Mouse (Mus musculus): ENCODE measurements around the gene Tbrg4.

Tbrg4 gene

DNA sequence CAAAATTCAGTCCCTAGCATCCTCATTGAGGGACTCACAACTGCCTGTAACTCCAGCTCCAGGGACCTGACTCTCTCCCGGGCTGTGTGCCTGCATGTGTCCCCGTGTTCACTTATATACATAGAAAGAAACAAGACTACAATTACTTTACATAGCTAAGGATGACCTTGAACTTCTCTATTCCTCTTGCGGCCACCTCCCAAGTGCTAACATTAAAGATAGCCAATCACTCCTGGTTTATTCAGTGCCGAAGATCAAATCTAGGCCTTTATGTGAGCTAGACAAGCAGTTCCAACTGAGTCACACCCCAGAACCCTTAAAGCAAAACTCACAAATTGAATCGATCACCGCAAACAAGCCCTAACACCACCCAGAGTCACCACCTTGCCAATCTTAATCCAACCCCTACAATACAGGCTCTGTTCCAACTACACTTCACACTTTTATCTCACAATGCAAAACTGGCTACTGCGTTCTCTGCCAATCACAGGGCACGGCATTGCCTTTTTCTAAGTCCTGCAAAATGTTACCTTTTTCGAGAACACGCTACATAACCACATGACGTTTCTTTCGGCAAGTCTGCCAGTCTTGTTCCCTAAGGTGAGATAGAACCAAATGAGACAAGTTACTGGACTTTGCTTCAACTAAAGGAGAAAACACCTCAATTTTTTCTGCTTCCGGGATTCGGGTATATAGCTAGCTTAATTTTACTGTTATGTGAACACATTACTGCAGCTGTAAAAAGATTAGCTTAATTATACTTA lies 1.1 kb downstream of the Tbrg4 start:
- peak; percentile 60 for DNase-seq (ENCODE audit: low read depth, low spot score)

DNA sequence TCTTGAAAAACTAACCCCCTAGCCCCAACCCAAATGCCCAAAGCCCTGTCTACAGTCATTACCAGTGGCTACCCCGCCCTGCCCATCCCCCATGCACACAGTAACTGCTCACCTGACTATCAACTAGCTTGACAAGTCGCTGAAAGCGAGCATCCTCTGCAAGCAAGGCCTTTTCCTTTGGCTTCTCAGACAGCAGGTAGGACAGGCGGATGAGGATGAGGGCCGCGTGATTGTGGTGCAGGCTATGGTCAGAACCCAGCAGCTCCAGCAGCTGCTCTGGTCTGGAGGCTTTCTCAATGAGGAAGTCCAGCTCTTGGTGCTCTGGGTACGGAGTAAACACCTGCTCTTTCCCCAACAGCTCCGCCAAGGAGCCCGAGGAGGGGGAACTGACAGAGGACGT lies 2.2 kb downstream of the Tbrg4 start:
- DNase-seq (ENCODE audit: low read depth, low spot score) = peak; percentile 51

DNA sequence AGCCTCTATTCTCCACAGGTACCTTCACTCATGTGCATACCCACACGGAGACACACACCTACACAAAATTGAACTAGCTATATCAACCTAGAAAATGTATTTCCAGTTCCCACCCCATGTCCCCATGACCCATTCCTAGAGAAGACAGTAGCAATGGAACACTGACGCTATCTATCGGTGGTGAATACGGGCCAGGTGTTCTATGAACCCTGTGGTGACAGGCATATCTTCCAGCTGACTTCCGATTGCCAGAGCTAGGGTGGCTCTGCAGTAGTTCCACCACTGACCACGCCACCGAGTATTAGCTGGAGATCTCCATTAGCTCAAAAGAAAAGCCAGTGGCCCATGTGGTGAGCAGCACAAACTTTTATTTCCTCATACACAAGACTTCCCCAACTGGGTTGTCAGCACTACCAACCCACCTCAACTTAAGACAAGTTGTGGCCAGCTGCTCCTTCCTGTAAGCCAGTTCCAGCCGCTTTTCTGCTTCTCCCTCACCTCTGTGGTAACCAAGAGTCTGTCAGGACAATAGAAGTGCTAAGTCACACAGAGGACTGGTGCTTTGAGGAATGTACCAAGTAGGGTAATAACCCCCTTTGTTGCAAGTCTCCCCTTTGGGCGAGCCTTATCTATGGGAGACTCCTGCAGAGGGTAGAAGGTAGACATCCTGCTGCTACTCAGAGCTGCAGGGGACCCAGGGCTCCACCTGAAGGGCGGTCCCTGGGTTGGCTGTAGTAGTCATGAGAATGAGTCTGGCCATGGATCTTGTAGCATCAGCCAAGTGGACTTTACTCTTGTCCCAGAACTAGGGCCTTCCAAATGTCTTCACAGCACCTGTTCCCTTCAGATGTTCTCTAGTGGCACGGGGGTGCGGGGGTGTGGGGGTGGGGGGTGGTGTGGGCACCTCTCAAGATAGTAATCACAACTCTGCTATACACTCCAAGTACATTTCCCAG lies 10.3 kb downstream of the Tbrg4 start:
- peak; percentile 88 for DNase-seq (ENCODE audit: low read depth, low spot score)

GRCm38 (mm10) chr11:6605491-6606399 lies 20.1 kb downstream of the Tbrg4 start, which contains the start of gene Nacad:
Gene Nacad (minus strand): TSS chr11:6606053.
- DNase-seq (ENCODE audit: low read depth, low spot score) = peak; percentile 56

GRCm38 (mm10) chr11:6605021-6605481 lies 20.8 kb downstream of the Tbrg4 start:
- no peak for DNase-seq (ENCODE audit: low read depth, low spot score)

DNA sequence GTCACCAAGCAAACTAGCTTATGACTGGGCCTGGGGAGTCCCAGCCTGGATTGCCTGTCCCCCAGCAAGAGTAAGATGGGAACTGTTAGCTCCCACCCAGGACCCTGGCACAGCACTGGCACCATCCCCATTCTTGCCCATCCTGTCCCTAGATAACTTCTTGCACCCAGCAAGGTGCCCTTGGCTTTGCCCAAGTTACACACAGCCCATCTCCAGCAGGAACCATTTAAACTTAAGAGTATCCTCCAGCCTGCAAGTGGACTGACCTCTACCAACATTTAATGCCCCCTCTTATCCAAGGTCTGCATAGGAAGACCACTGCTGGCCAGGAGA lies 21.3 kb downstream of the Tbrg4 start:
- no peak for DNase-seq (ENCODE audit: low read depth, low spot score)

DNA sequence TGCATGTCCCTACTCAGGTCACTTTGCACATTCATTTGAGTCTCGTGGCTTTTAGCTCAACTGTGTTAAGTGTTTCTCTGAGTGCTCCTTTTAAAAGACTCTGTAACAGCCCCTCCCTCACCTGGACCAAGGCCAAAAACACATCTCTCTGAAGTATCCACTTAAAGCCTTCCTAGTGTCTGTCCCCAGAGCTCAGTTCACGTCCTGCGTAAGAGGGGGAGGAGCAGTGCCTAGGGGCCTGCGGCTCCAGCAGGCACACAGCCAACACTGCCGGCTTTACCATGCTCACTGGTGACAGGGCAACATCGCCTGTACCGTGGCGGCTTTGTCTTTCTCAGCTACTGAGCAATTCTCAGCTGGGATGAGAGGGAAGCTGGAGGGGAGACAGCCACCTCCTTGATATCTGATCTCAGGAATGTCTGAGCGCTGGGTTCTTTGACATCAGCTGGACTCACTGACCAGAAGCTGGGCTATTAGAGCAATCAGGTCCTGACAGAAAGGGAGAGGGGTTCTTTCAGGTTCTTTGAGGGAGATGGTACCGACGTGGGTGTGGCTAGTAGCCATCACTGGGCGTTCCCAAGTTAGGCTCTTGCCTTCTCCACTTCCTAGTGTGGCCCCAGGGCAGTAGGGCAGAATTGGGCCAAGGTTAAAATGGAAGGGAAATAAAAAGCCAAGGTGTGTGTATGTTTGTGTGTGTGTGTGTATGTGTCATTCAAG lies 21.8 kb downstream of the Tbrg4 start:
- DNase-seq (ENCODE audit: low read depth, low spot score) = peak; percentile 80

DNA sequence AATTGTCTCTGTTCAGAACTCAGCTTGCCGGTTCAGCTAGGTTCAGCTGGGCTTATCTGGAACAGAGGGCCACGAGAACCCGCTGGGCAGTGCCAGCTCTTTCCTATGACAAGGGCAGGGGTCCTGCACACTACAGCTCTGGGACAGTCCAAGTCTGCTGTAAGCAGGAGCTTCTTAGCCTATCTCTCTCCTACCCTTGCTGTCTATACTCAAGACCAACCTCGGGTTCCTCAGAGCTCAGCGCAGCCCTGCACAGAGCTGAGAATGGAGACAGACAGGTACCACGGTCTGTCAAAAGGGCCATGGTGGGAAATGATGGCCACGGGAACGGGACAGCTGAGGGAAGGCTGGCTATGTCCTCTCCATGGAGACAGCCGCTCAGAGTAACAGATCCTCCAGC lies 22.6 kb downstream of the Tbrg4 start:
- no peak for DNase-seq (ENCODE audit: low read depth, low spot score)

DNA sequence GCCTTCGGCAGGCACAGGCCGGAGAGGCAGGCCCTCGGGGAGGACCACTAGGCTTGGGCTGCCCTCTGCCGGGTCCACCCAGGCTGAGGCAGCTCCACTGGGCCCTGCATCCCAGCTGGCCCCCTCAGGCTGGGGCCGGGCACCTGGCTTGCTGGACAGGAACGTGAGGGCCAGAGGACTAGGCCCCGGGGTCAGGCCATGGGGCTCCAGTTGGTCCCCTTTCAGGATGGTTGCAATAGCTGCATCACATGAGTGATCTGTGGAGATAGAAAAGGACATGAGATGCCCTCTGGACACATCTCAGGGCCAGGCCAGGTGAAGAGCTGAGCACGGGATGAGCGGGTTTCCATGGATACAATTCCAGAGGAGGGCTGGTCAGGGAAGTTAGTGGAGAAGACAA lies 23.2 kb downstream of the Tbrg4 start:
- DNase-seq (ENCODE audit: low read depth, low spot score) = no peak

GRCm38 (mm10) chr11:6601649-6602480 lies 24.0 kb downstream of the Tbrg4 start:
- no peak for DNase-seq (ENCODE audit: low read depth, low spot score)

DNA sequence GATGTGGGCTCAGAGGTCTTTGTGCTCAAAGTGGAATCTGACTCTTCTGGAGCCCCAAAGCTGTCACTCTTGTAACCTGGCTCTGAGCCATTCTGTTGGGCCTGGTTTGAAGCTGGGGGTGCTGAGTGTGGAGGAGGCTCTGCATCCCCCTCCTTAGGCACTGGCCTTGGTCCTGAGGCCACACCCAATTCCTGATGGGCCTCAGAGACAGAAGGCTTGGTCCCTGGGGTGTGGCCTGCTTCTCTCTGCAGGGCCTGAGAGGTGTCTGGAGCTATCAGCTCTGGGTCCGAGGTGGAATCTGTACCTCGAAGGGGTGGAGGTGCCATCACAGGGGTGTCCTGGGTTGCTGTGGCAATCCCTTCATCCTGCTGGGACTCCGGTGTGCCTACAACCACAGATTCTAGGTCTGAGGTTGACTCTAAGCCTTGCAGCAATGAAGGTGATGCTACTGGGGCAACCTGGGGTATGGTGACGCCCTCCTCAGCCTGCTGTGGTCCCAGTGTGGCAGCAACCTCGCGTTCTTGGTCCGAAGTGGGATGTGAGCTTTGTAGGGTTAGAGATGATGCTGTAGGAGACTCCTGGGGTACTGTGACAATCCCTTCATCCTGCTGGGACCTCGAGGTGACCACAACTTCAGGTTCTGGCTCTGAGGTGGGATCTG lies 25.5 kb downstream of the Tbrg4 start:
- no peak for DNase-seq (ENCODE audit: low read depth, low spot score)

DNA sequence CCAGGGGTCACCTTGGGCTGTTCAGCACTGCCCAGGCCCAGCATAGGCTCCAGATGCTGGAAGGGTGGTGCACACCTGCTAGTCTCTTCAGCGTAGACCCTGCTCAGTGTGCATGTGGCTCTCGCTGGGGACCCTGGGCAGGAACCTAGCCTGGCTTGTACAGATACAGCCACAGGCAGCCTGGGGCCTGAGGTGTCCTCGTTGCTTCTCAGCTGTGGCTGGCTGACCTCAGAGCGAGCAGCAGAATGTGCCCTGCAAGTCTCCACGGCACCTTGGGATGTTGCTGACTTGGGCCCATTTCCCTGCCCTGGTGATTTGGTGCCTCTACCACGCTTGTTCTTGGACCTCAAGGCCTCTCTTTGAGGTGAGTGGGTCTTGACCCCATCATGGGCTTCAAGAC lies 26.0 kb downstream of the Tbrg4 start:
- DNase-seq (ENCODE audit: low read depth, low spot score) = no peak

- DNase-seq (ENCODE audit: low read depth, low spot score) = no peak
These were observed 26.7 kb downstream of the Tbrg4 start for GRCm38 (mm10) chr11:6599011-6599681.

DNA sequence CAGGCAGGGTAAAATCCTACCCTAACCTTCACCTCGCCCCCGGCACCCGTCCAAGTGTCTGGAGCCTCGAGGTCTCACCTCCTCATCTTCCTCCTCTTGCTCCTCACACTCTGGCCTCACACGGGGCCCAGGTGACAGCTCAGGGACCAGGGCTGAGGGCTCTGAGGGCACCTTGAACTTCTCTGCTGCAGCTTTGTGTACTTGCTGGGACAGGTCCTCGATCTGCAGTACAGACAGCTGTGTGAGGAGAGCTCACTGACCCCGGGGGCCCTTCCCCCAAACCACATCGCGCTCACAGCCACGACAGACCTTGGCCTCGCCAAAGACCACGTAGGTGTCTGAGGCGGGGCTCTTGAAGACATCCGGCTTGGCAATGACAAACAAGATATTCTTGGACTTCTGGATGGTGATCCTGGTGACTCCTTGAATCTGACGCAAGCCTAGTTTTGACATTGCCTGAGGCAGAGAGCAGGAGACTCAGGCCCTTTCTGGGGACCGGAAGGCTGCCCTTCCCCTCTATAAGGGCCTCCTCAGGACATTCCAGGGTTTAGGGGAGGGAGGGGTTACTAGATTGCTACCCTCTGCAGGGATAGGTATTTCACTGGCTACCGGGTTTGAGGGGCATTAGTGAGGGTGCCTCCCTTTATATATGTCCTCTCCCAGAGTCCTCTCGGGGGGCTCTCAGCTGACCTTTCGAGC lies 27.5 kb downstream of the Tbrg4 start:
- no peak for DNase-seq (ENCODE audit: low read depth, low spot score)

GRCm38 (mm10) chr11:6597523-6597922 lies 28.3 kb downstream of the Tbrg4 start:
- DNase-seq (ENCODE audit: low read depth, low spot score) = no peak

- DNase-seq (ENCODE audit: low read depth, low spot score) = no peak
These were observed 29.3 kb downstream of the Tbrg4 start for GRCm38 (mm10) chr11:6596616-6597015.

DNA sequence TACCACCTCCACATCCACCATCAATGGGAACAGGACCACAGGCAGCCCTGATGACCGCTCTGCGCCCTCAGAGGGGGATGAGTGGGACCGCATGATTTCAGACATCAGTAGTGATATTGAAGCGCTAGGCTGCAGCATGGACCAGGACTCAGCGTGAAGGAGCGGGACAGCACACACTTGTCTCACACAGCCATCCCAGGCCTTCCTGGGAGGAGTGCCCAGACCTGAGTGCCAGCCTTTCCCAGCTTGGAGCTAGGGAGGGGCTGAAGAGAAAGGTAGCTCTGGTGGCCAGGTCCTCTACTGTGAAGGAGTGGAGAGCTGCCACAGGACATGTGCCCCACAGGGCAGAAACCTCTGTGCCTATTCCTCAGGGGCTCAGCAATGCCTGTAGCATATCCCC lies 29.7 kb downstream of the Tbrg4 start:
- no peak for DNase-seq (ENCODE audit: low read depth, low spot score)

GRCm38 (mm10) chr11:6595339-6595738 lies 30.5 kb downstream of the Tbrg4 start:
- no peak for DNase-seq (ENCODE audit: low read depth, low spot score)

Data from ZHBTc4 (cell line).